Mouse (Mus musculus): ENCODE results near the gene Rnh1.

Rnh1 gene

GRCm38 (mm10) chr7:141204546-141204945, 31.9 kb upstream of the Rnh1 start:
- no peak for DNase-seq

DNA sequence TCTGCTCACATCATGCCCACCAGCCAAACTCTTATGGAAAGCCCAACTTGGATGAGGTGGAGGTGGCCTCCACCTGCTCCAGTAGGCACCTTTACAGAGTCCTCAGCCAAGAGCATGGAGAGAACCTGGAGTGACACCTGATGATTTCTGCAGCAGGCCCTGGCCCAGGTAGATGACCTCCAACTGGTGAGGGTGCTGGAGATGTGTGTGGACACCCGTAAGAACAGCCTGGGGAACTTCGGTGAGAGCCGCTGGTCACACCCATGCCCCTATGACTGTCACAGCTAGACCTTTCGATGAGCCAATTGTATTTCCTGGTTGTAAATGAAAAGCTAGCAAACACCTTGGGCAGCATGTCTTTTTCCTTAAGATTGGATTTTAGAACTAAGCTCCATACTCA, 25.5 kb upstream of the Rnh1 start:
- no peak for DNase-seq

DNA sequence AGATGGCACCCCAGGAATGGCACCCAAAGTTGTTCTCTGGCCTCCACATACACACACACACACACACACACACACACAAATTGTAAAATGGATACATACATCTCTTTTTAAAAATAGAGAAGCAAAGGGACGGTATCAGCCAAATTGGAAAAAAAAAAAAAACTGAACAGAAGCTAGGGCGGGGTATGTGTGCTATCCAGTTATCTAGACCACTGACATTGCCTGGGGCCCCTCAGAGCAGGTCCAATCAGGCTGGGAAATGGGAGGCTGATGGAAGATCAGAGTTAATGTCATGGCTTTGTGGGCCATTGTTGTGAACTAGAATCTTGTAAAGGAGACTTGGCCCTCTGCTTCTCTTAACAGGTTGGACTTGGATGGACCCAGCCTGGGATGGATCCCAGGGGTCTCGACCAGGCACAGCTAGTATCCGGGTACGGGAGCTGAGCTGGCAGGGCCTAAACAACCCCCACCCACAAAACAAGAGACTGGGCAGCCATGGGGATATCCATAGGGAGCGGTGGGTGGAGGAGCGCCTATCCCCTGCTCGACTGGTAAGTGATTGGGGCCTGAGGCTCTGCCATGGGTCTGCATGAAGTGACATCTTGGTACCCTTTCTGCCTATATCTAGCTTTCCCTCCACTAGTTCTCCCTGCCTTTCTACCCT, 24.1 kb upstream of the Rnh1 start:
- no peak for DNase-seq

DNA sequence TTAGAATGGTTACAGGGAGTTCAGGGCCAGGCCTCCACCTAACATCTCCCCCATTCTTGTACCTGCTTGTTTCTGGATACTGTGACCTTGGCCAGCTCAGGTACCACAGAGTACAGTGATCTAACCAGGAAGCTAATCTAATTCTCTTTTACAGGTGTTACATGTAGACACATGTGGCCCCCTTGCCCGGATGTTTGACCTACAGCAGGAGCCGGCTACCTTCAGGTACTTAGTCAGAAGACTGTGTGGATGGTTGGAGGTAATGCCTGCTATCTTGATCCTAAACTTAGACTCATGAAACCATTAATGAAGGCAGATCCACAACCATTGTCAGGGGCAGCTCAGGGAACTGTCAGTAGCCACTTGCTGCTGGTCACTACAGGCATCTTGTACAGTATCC, 23.1 kb upstream of the Rnh1 start:
- DNase-seq = no peak

GRCm38 (mm10) chr7:141194830-141195229, 22.2 kb upstream of the Rnh1 start:
- peak; percentile 84 for DNase-seq

DNA sequence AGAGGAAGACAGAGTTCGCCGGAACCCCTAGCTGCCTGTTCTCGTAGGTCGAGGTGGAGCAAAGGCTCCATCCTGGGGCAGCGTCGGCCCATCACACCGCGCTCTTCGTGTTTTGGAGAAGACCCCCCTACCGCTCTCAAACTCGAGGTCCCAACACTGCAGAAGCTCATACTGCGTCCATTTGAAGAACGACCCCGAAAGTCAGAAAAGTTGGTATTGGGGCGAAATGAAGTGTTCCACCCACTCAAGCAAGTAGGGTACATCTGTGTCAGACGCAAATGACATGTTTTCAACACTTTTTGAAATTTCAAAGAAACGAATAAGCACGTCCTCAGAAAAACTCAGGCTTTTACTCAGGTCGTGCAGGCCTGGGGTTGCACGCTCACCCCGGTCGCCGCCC, 21.8 kb upstream of the Rnh1 start:
- DNase-seq = no peak

- DNase-seq = peak; percentile 97
Measured at GRCm38 (mm10) chr7:141193948-141194347, 21.3 kb upstream of the Rnh1 start, which contains the start of the genes Hras and Lrrc56. Hras (minus strand) TSS chr7:141194005. Lrrc56 (plus strand) TSS chr7:141194157.

DNA sequence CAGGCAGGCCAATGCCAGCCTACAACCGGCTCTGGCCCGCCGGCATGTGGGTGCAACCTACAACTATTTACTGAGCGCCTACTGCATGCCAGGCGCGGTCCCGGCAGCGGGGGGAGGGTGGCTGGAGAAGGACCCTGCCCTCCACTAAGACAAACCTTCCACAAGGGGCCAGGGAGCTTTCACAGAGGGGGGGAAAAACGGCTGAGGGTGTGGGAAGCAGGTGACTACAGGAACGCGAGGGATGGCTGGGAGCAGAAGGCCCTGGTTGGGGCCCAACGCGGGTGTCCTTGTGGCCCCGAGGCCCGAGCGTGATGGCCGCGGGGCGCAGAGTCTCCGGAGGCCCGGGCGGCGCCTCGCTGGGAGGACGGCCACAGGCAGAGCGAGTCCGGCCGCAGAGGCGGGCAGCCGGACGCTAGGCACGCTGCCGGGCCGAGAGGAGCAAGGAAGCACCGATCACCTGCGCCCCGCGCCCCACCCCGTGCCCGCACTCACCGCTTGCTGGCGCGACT, 20.7 kb upstream of the Rnh1 start:
- peak; percentile 74 for DNase-seq

DNA sequence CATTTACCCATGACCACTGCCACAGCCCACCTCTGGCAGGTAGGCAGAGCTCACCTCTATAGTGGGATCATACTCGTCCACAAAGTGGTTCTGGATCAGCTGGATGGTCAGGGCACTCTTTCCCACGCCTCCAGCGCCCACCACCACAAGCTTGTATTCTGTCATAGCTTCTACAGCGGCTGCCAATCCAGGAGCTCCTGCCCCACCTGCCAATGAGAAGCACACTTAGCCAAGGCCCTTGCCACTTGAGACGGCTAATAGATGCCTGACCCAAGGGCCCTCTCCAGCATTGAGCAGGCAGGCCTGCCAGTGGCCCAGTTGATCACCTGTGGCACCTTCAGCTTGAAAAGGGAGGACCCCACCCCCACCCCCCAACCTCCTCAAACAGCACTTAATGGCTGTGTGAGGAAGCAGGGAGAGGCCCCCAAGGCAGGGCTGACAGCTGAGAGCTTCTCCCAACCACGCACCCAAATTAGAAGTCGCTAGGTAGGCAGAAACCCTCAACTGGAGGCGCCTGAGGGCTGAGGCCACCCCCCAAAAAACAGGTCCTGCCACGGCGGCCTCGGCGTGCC, 20.2 kb upstream of the Rnh1 start:
- peak; percentile 60 for DNase-seq

DNA sequence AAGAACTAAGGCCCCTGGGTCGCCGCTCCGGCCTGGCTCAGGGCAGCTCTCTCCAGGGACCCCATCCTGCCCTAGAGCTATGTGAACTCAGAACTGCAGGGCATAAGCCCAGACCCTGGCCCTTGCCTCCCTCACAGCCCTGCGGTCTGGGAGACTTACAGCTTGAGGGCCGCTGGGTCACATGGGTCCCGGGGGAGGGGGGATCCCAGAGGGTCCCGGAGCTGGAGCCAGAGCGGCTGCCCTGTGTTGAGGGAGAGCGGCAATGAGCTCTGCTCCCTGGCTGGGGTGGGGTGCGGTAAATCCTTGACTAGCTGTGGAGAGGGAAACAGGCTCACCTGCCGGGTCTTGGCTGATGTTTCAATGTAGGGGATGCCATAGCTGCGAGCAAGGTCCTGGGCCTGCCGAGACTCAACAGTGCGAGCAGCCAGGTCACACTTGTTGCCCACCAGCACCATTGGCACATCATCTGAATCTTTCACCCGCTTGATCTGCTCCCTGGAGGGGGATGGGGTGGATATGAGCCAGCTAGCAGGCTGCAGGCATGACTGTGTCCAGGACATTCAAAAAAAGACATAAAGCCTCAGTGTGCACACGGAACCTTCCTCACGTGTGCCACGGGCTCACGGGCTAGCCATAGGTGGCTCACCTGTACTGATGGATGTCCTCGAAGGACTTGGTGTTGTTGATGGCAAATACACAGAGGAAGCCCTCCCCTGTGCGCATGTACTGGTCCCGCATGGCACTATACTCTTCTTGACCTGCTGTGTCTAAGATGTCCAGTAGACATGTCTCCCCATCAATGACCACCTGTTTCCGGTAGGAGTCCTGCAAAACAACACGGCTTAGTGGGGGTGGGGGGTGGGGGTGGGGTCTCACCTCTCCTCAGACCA, 19.4 kb upstream of the Rnh1 start:
- no peak for DNase-seq

DNA sequence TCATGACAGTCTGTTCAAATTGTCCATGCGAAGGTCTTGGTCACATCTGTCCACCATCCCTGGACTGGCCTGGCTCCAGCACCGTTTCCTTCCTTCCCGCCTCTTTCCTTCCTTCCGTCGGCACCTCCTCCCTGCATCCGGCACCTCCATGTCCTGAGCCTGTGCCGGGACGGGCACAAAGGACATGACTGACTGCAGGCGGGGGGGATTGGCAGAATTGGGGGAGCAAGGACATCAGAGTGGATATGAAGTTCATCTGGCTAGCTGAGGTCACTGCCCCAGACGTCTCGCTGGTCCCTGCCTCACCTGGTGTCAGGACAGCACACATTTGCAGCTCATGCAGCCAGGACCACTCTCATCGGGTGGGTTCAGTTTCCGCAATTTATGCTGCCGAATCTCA, 18.4 kb upstream of the Rnh1 start:
- DNase-seq = no peak

DNA sequence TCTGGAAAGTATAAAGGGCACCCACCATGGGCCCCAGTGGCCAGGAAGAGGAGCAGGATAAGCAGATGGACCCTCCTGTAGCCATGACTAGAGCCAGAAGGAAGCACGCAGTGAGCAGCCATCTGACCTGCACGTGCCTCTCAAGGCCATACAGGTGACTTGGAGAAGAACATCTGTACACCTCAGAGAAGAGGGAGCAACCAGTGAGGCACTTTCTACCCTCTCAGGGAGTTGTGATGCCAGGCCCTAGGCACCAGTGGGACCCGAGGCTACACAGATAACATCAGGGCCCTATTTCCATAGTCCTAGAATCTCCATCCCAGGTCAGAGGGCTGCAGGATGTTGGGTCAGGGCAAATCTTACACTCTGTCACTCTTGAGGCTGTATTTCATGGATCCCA, 17.6 kb upstream of the Rnh1 start:
- no peak for DNase-seq

DNA sequence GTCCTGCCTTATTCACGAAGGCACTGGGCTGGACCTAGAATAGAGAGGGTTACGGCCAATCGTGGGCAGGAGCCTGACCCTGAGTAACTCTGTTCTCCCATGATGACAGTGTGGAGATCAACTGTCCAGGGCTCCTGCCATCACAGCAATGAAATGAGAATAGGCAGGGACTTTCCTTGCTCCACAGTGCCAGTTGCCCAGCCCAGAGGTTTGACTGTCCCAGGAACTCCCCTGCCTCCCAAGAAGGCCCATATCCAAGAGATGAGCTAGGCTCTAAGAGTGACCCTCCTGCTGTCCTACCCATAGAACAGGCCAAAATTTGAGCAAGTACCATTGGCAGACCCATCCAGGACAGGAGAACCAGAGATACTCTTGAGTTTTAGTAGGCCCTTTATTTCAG, 16.1 kb upstream of the Rnh1 start:
- no peak for DNase-seq

- DNase-seq = no peak
Measured at GRCm38 (mm10) chr7:141188194-141188593, 15.5 kb upstream of the Rnh1 start.

GRCm38 (mm10) chr7:141176173-141176572, 3.5 kb upstream of the Rnh1 start:
- DNase-seq = peak; percentile 82

- no peak for DNase-seq
Measured at GRCm38 (mm10) chr7:141175068-141175467, 2.4 kb upstream of the Rnh1 start.

- no peak for DNase-seq
Measured at GRCm38 (mm10) chr7:141173323-141173850, 730 bp upstream of the Rnh1 start.

GRCm38 (mm10) chr7:141169866-141170265, 2.8 kb downstream of the Rnh1 start:
- DNase-seq = no peak

GRCm38 (mm10) chr7:141169300-141169699, 3.4 kb downstream of the Rnh1 start:
- DNase-seq = no peak

- no peak for DNase-seq
Measured at GRCm38 (mm10) chr7:141168518-141168953, 4.1 kb downstream of the Rnh1 start.

GRCm38 (mm10) chr7:141167901-141168517, 4.6 kb downstream of the Rnh1 start:
- DNase-seq = peak; percentile 54

GRCm38 (mm10) chr7:141164850-141165249, 7.8 kb downstream of the Rnh1 start:
- no peak for DNase-seq

GRCm38 (mm10) chr7:141164397-141164796, 8.3 kb downstream of the Rnh1 start:
- no peak for DNase-seq

Measured in cerebellum, adult 9-11 months (tissue).